Mouse (Mus musculus) MEL (cell line): ENCODE data around the gene Cdcp1.

ENCODE experiments used
- CHD1 ChIP-seq: IDR thresholded peaks from 2 replicates; pipeline ENCODE4 v1.6.1; 2012; ENCODE audit warnings: low read depth, mild to moderate bottlenecking, inconsistent platforms, low read length, improper control_type of control experiment
- CHD2 ChIP-seq: IDR thresholded peaks from 2 replicates; pipeline ENCODE4 v1.6.1; 2011; ENCODE audit warnings: low read length, improper control_type of control experiment
- CTCF ChIP-seq, 3 experiments: IDR thresholded peaks in 2 of 3; conservative IDR thresholded peaks in 1 of 3; 2 replicates each; pipeline ENCODE4 v1.5.1; 2011 to 2012; ENCODE audit warnings: low read length in 3 of 3, low read depth in 2 of 3, mild to moderate bottlenecking in 2 of 3, improper control_type of control experiment in 1 of 3, inconsistent platforms in 1 of 3, mixed read lengths in 1 of 3, moderate library complexity in 1 of 3; ENCODE audit not compliant: control insufficient read depth in 1 of 3, insufficient read depth in 1 of 3, poor library complexity in 1 of 3, severe bottlenecking in 1 of 3
- EP300 ChIP-seq, 2 experiments: IDR thresholded peaks; 2 replicates each; pipeline ENCODE4 v1.6.1; 2011; ENCODE audit warnings: improper control_type of control experiment in 2 of 2, low read length in 2 of 2, low read depth in 1 of 2, mild to moderate bottlenecking in 1 of 2
- GATA1 ChIP-seq: IDR thresholded peaks from 2 replicates; pipeline ENCODE4 v1.6.1; 2011; ENCODE audit warnings: low read depth, low read length, improper control_type of control experiment
- MAZ ChIP-seq: IDR thresholded peaks from 2 replicates; pipeline ENCODE4 v1.6.1; 2012; ENCODE audit warnings: low read depth, mild to moderate bottlenecking, inconsistent platforms, low read length, improper control_type of control experiment
- MXI1 ChIP-seq: IDR thresholded peaks from 2 replicates; pipeline ENCODE4 v1.6.1; 2011; ENCODE audit warnings: mild to moderate bottlenecking, low read depth, low read length, improper control_type of control experiment
- POLR2A ChIP-seq, 2 experiments: IDR thresholded peaks; 2 replicates each; pipeline ENCODE4 v1.6.1; 2011 to 2012; ENCODE audit warnings: low read length in 2 of 2, mild to moderate bottlenecking in 2 of 2, control low read depth in 1 of 2, improper control_type of control experiment in 1 of 2, low read depth in 1 of 2, moderate library complexity in 1 of 2; ENCODE audit not compliant: control insufficient read depth in 1 of 2, insufficient read depth in 1 of 2, poor library complexity in 1 of 2
- TAL1 ChIP-seq: IDR thresholded peaks from 2 replicates; pipeline ENCODE4 v1.6.1; 2012; ENCODE audit warnings: mild to moderate bottlenecking, inconsistent platforms, low read length, moderate library complexity, mixed read lengths
- TCF12 ChIP-seq: IDR thresholded peaks from 2 replicates; pipeline ENCODE4 v1.6.1; 2014; ENCODE audit warnings: low read depth, mild to moderate bottlenecking, inconsistent platforms, low read length, improper control_type of control experiment, moderate library complexity

GRCm38 (mm10) chr9:123177380-123178048, 38.3 kb downstream of the Cdcp1 start:
- TF ChIP-seq EP300 (IDR thresholded peaks at IDR 0.05; ENCODE audit: low read depth in 1 of 2, low read length in 2 of 2) (no peak), CHD1 (no peak), CTCF (IDR thresholded peaks at IDR 0.05 in 2 of 3, conservative IDR thresholded peaks at IDR 0.05 in 1 of 3; ENCODE audit: control insufficient read depth in 1 of 3, insufficient read depth in 1 of 3, low read depth in 2 of 3, low read length in 3 of 3, poor library complexity in 1 of 3, severe bottlenecking in 1 of 3) (no peak), MAZ (no peak), CHD2 (no peak), POLR2A (IDR thresholded peaks at IDR 0.05; ENCODE audit: control insufficient read depth in 1 of 2, insufficient read depth in 1 of 2, low read depth in 1 of 2, low read length in 2 of 2, poor library complexity in 1 of 2) (no peak), GATA1 (no peak), MXI1 (no peak), TAL1 (no peak), TCF12 (no peak)
